Mouse (Mus musculus) urinary bladder, adult 18-20 months (tissue): ENCODE measurements around the gene Zdhhc21.

ENCODE experiments used
- DNase-seq, 2 experiments: peaks; one replicate each; pipeline ENCODE4 v3.0.0; 2022; ENCODE audit warnings: low spot score in 2 of 2, mixed read lengths in 2 of 2

The Zdhhc21 gene

GRCm38 (mm10) chr4:82859131-82860125 lies at the start of gene Zdhhc21:
Gene Zdhhc21, minus strand, starts transcription at chr4:82859958.
- DNase-seq = peak; percentile 80 to 92

- no peak for DNase-seq
These were observed 35.5 kb upstream of the Zdhhc21 start for GRCm38 (mm10) chr4:82895227-82895626.

GRCm38 (mm10) chr4:82892247-82892646 lies 32.5 kb upstream of the Zdhhc21 start:
- no peak for DNase-seq

- DNase-seq = no peak
These were observed 31.8 kb upstream of the Zdhhc21 start for GRCm38 (mm10) chr4:82891566-82891965.

- DNase-seq = no peak
These were observed 31.3 kb upstream of the Zdhhc21 start for GRCm38 (mm10) chr4:82891049-82891448.

GRCm38 (mm10) chr4:82890585-82890984 lies 30.8 kb upstream of the Zdhhc21 start:
- DNase-seq = no peak

- DNase-seq = no peak
These were observed 26.4 kb upstream of the Zdhhc21 start for GRCm38 (mm10) chr4:82886148-82886547.

GRCm38 (mm10) chr4:82885535-82885913 lies 25.8 kb upstream of the Zdhhc21 start:
- DNase-seq = no peak

GRCm38 (mm10) chr4:82884636-82885534 lies 25.1 kb upstream of the Zdhhc21 start, which contains the start of gene Cer1:
Gene Cer1, minus strand, starts transcription at chr4:82885148.
- no peak for DNase-seq

GRCm38 (mm10) chr4:82882500-82882899 lies 22.7 kb upstream of the Zdhhc21 start:
- no peak for DNase-seq

- DNase-seq = no peak
These were observed 21.6 kb upstream of the Zdhhc21 start for GRCm38 (mm10) chr4:82881366-82881765.

GRCm38 (mm10) chr4:82880243-82880642 lies 20.5 kb upstream of the Zdhhc21 start:
- DNase-seq = no peak

GRCm38 (mm10) chr4:82879152-82879551 lies 19.4 kb upstream of the Zdhhc21 start:
- no peak for DNase-seq

- DNase-seq = no peak
These were observed 16.9 kb upstream of the Zdhhc21 start for GRCm38 (mm10) chr4:82876656-82877055.

- no peak for DNase-seq
These were observed 15.8 kb upstream of the Zdhhc21 start for GRCm38 (mm10) chr4:82875532-82875931.

GRCm38 (mm10) chr4:82874791-82875190 lies 15.0 kb upstream of the Zdhhc21 start:
- no peak for DNase-seq

- DNase-seq = no peak
These were observed 12.8 kb upstream of the Zdhhc21 start for GRCm38 (mm10) chr4:82872548-82872947.

- DNase-seq = no peak
These were observed 12.4 kb upstream of the Zdhhc21 start for GRCm38 (mm10) chr4:82872121-82872520.

GRCm38 (mm10) chr4:82870931-82871330 lies 11.2 kb upstream of the Zdhhc21 start:
- DNase-seq = no peak

- DNase-seq = no peak
These were observed 8.1 kb upstream of the Zdhhc21 start for GRCm38 (mm10) chr4:82867731-82868445.

- DNase-seq = no peak
These were observed 7.4 kb upstream of the Zdhhc21 start for GRCm38 (mm10) chr4:82867111-82867510.
